Mouse (Mus musculus) spleen, postnatal 36 days (tissue): ENCODE results near the gene Msh6.
"Not testable (repeated sequence)": the region's sequence is repeated elsewhere in the genome, so short reads cannot be mapped to it uniquely, and the experiment has no call there.

Experiments used
- DNase-seq, 2 experiments: peaks; one replicate each; pipeline ENCODE4 v3.0.0; 2022; ENCODE audit warnings: low spot score in 2 of 2, mixed read lengths in 1 of 2

Msh6 gene

DNA sequence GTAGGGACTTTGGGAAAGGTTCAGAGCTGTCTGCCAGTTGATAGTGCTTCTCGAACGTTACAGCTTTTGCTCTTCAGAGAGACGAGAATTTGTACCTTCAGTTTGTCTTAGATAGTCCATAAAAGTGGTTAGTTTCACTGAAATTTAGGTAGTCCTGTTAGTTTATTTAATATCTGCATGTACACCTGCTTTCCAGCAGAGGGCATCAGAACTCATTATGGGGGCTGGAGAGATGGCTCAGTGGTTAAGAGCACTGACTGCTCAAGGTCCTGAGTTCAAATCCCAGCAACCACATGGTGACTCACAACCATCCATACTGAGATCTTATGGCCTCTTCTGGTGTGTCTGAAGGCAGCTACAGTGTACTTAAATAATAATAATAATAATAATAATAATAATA is 7.2 kb downstream of the Msh6 start:
- no peak for DNase-seq

DNA sequence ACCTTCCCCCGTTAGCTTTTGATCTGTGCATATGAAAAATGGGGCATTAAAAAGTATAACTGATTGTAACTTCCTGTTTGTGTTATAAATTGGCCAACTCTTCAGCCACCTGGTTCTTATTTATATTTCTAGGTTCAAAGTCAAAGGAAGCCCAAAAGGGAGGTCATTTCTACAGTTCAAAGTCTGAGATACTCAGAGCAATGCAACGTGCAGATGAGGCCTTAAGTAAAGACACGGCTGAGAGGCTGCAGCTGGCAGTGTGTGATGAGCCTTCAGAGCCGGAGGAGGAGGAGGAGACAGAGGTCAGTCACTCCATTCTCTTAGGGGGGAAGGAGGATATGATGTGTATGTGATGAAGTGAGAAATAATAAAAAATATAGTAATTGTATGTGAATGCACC is 8.5 kb downstream of the Msh6 start:
- DNase-seq = no peak

DNA sequence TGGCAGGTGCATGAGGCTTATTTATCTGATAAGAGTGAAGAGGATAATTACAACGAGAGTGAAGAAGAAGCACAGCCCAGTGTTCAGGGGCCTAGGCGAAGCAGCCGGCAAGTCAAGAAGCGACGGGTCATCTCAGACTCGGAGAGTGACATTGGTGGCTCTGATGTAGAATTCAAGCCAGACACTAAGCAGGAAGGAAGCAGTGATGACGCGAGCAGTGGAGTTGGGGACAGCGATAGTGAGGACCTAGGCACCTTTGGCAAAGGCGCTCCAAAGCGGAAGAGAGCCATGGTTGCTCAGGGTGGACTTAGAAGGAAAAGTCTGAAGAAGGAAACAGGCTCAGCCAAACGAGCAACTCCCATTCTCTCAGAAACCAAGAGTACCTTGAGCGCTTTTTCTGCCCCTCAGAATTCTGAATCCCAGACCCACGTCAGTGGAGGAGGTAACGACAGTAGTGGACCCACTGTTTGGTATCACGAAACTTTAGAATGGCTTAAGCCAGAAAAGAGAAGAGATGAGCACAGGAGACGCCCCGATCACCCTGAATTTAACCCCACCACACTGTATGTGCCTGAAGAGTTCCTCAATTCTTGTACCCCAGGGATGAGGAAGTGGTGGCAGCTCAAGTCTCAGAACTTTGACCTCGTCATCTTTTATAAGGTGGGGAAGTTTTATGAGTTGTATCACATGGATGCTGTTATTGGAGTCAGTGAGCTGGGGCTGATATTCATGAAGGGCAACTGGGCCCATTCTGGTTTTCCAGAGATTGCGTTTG is 9.8 kb downstream of the Msh6 start:
- peak in 1 of 2 experiments; percentile 18 for DNase-seq

DNA sequence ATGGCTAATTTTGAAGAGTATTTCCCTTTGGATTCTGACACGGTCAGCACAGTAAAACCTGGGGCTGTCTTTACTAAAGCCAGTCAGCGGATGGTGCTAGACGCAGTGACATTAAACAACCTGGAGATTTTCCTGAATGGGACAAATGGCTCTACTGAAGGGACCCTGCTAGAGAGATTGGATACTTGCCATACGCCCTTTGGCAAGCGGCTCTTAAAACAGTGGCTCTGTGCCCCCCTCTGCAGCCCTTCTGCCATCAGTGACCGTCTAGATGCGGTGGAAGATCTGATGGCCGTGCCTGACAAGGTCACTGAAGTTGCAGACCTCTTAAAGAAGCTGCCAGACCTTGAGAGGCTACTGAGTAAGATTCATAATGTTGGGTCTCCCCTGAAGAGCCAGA is 11.1 kb downstream of the Msh6 start:
- DNase-seq = no peak

DNA sequence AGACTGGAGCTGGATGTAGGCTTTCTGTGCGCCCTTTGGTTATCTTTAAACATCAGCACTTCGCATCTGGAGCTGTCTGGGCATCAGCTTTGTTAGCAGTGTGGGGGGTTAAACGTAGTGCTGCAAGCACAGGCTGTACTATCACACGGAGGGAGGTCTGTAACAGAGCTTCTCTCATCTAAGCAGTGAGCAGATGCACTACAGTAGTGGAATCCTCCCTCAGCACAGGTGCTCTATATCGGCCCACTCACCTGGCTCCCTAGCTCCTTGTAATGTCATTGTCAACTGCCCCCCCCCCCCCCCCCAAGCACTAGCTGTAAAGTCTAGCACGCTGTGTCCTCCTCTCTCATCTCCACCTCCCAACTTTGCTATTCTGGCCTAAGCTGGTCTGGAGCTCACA is 12.6 kb downstream of the Msh6 start:
- no peak for DNase-seq

DNA sequence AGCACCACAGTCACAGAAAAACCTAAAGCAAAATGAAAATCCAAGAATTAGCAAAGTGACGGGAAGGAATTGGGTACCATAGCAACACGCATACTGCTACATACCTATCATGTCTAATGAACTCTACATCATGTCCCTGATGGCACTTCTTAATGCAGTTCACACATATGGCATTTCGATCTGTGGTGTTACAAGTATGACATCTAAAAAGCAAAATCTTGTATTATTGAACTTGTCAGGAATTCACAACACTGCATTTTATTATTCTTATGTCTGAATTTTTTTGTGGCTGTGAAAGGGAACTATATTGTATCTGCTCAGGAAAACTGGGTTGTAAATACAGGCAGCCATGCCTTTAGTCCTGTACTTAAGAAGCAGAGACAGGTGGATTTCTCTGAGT is 17.3 kb downstream of the Msh6 start:
- no peak for DNase-seq

DNA sequence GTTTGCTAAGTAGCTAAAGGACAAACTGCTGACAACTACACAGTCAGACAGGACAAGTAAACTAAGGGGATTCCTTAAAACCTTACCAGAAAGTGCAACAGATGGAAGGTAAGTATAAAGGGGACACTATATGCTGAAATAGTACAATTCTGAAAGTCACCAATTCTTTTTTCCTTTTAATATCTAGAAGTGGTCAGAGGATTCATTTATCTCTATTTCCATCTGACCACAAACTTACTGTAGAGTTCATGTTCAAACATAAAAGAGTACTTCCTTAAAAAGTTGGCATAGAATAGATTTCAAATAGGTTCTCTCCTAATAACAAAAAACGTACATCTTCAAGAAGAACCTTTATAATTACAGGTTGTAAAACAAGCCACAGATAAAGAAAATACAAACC is 18.5 kb downstream of the Msh6 start:
- no peak for DNase-seq

DNA sequence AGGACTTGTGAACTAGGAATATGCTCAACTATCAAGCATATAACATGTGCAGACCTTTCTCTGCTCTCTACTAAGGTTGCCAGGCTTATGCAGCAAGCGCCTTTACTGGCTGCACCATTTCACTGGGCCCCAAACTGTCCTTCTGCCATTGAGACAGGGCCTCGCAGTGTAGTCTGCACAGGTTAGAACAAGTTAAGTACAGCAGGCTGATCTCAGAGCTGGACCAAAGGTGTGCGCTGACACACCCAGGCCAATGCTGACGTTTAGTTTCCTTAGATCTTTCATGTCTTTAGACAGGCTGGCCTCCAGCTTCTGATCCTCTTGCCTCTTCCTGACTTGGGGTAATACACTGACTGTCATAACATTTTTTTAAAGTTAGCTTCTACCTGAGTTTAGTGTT is 22.9 kb downstream of the Msh6 start:
- no peak for DNase-seq

DNA sequence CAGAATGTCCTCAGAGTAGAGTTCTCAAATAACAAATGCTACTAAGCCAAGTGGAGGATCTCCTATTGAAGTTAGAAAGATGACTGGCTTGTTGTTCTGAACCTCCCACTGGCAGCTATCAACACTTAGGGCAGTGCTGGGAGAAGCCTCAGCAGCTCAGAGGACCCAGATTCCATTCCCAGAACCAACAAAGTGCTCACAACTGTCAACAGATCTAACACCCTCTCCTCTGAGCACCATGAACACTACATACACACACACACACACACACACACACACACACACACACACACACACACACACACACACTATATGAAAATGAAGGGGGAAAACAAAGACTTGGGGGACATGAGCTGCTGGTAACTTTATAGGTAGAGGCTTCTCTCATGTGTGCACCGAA is 30.0 kb downstream of the Msh6 start:
- DNase-seq = no peak

DNA sequence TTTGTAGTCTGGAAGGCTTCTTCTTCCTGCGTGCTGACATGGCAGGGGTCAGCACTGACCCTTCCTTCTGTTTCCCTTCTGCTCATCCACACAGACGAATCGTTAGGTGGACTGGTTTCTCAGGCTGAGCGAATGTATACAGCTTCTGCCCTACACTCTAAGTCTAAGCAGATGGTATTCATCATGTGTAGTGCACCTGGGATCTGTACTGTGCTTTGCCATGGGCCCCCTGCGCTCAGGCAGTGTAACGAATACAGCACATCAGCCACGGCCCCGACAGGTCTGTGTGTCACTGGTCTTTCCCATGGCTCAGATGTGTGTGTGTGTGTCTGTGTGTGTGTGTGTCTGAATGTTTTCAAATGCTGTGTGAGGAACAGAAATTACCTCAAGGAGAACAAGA is 32.1 kb downstream of the Msh6 start:
- no peak for DNase-seq

DNA sequence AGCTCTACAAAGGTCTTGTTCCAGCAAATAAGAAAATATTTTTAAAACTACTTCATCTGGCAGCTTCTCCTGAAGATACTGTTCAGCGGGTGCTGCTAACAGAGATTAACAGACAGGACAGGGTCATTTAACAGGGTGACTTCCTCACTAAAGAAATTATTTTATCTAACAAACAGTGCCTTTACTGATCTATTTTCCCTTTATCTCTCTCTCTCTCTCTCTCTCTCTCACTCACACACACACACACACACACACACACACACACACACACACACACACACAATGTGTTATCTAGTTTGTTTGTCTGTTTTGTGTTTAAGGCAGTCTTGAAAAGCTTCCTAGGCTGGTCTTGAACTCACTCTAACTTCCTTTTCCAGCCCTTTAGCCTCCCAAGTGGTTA is 39.6 kb downstream of the Msh6 start:
- DNase-seq = no peak

DNA sequence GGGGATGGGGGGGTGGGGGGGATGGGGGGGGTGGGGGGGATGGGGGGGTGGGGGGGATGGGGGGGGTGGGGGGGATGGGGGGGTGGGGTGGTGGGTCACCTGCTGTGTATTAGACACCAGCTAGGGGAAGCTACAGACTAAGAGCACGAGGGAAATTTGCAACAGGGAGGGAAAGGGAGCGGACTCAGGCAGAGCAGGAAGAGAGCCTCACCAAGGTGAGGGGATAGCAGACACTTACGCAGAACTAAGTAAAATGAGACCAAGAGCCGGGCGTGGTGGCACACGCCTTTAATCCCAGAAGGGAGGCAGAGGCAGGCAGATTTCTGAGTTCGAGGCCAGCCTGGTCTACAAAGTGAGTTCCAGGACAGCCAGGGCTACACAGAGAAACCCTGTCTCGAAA is 41.2 kb downstream of the Msh6 start:
- DNase-seq = not testable (repeated sequence)

DNA sequence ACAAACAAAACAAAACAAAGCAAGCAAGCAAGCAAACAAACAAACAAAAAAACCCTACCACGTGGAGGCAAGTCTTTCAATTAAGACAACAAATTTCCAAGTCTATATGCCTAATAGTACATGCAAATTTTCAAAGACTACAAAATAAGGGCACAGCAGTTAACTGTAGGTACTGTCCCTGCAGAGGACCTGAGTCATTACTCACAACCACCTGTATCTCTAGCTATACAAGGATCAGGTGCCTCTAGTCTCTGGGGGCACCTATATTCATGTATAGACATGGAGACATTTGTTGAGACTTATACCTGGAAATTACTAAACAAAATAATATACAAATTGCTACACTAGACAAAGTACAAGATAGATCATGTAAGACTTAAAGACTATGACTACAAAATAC is 49.1 kb downstream of the Msh6 start:
- DNase-seq = no peak

DNA sequence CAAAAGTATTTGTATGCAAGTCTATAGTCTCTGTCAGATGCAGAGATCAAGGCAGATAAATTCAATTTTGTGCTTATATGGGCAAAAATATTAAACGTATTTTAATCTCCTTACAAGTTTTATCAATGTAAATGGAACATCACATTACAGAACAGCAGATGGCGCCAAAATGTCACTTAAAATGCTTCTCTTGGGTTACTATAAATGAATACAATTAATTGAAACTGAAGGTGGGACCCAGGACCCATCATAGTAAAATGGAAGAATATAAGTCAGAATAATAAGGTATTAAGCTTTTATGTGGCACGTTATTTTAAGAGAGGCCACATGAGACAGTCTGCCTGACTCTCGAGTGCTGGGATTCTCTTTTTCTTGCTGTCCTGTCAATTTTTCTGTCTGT is 50.4 kb downstream of the Msh6 start:
- DNase-seq = peak; percentile 33 to 64

DNA sequence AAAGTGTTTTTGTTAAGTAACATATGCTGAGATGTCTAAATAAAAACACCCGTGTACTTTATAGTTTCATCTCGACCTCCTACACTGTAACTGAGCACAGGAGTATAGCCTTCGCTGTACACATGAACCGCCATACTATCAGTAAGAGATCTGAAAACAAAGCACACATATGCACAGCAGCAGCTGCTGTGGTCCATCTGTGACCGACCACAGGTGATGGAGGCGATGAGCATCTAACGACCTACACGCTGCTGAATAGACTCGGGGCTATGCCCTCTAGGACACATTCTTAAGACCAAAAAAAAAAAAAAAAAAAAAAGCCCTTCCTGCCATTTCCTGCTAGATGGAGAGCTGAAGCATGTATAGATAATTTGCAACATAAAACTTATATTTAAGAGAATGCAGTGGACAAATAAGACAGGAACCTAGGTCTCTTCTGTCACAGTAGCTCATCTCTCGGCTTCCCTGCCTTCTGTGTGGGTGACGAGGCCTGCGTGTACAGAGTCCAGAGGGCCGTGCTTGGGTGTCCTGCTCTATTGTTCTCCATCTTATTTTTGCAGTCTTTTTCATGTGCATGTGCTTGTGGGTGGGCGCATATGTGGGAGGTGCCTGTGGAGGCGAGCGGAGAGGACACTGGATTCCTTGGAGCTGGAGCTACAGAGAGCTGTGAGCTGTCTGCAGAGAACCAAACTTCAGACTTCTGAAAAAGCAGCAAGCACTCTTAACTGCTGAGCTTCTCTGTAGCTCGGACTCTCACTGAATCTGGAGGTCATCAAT is 54.5 kb downstream of the Msh6 start:
- DNase-seq = no peak

DNA sequence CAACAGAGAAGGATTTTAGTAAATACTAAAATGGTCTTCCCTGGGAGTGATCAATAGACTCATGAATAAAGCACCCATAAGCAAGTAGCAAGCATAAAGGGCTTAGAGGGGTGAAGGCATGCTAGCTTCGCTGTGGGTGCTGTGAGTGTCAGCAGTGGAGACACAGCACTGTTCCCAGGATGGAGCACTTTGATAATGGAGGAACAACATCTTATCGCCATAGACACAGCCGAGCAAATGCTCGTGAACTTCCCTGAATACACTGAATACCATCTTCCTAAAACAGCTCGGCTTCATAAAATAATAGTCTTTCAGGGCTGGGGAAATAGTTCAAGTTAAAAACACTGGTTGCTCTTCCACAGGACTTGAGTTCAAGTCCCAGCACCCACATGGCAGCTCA is 56.9 kb downstream of the Msh6 start:
- DNase-seq = no peak

DNA sequence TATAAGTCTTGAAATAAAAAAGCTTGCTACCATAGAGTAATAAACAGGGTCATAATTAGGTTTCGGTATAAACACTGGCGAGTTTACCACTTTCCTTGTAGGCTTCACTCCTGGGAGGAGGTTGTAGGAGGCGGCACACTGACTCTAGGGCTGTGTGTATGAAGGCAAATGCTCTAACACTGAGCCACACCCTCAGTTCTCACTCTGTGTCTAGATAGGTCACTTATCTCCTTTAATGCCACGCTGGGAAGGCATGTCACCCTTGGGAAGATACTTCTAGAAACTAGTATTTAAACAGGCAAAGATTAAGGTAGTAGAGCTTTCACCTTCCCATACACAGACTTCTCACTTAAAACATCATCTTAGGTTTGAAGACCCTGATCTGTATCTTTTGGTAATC is 59.6 kb downstream of the Msh6 start:
- no peak for DNase-seq
